Mouse (Mus musculus): Measurements from ENCODE around the gene Mtmr12.
A peak's percentile ranks its signal among the peaks of the same experiment; 100 is the strongest.
"Not testable (repeated sequence)": the region's sequence is repeated elsewhere in the genome, so short reads cannot be mapped to it uniquely, and the experiment has no call there.

Mtmr12 gene

GRCm38 (mm10) chr15:12212266-12212665 lies 7.4 kb downstream of the Mtmr12 start:
- DNase-seq: no peak

GRCm38 (mm10) chr15:12214531-12215414 lies 9.9 kb downstream of the Mtmr12 start:
- no peak for DNase-seq

GRCm38 (mm10) chr15:12215415-12215718 lies 10.5 kb downstream of the Mtmr12 start:
- no peak for DNase-seq

- DNase-seq: peak; percentile 31 to 41
These were observed 11.3 kb downstream of the Mtmr12 start for GRCm38 (mm10) chr15:12216119-12216518.

GRCm38 (mm10) chr15:12216798-12217197 lies 12.0 kb downstream of the Mtmr12 start:
- DNase-seq: no peak

- DNase-seq: not testable (repeated sequence)
These were observed 12.5 kb downstream of the Mtmr12 start for GRCm38 (mm10) chr15:12217332-12217731.

GRCm38 (mm10) chr15:12217849-12218248 lies 13.0 kb downstream of the Mtmr12 start:
- DNase-seq: no peak

- DNase-seq: no peak
These were observed 14.0 kb downstream of the Mtmr12 start for GRCm38 (mm10) chr15:12218583-12219382.

GRCm38 (mm10) chr15:12221131-12221530 lies 16.3 kb downstream of the Mtmr12 start:
- DNase-seq: no peak

GRCm38 (mm10) chr15:12222564-12223302 lies 17.9 kb downstream of the Mtmr12 start:
- DNase-seq: no peak

- no peak for DNase-seq
These were observed 18.6 kb downstream of the Mtmr12 start for GRCm38 (mm10) chr15:12223393-12223792.

- no peak for DNase-seq
These were observed 19.4 kb downstream of the Mtmr12 start for GRCm38 (mm10) chr15:12224239-12224638.

GRCm38 (mm10) chr15:12225062-12225461 lies 20.2 kb downstream of the Mtmr12 start:
- DNase-seq: no peak

- DNase-seq: no peak
These were observed 22.1 kb downstream of the Mtmr12 start for GRCm38 (mm10) chr15:12226908-12227307.

- no peak for DNase-seq
These were observed 22.5 kb downstream of the Mtmr12 start for GRCm38 (mm10) chr15:12227355-12227754.

- peak; percentile 50 to 66 for DNase-seq
These were observed 24.9 kb downstream of the Mtmr12 start for GRCm38 (mm10) chr15:12229603-12230242.

- DNase-seq: peak; percentile 78 to 87
These were observed 25.6 kb downstream of the Mtmr12 start for GRCm38 (mm10) chr15:12230243-12230935.

- DNase-seq: no peak
These were observed 26.6 kb downstream of the Mtmr12 start for GRCm38 (mm10) chr15:12231462-12231861.

- no peak for DNase-seq
These were observed 27.6 kb downstream of the Mtmr12 start for GRCm38 (mm10) chr15:12232429-12232828.

- no peak for DNase-seq
These were observed 28.2 kb downstream of the Mtmr12 start for GRCm38 (mm10) chr15:12233021-12233420.

GRCm38 (mm10) chr15:12235559-12235958 lies 30.7 kb downstream of the Mtmr12 start:
- no peak for DNase-seq

- DNase-seq: no peak
These were observed 31.2 kb downstream of the Mtmr12 start for GRCm38 (mm10) chr15:12235983-12236382.
